Mouse (Mus musculus): Measurements from ENCODE around the gene Rsl1. TPM values are rescaled to one million over a fixed set of nuclear protein-coding genes. Genes with fewer than 3 reads are reported as not detected.

The Rsl1 gene
- polyA plus RNA-seq (2015; fragmentation: Nextera tagmentation; extraction: Ambion mirVana), result 3.9 and 4.2 TPM in 2 replicates

GRCm38 (mm10) chr13:67172991-67173722 lies at the start of gene Rsl1:
TSS of gene Rsl1 (plus strand) at chr13:67173182.

GRCm38 (mm10) chr13:67194340-67194894 lies 21.4 kb downstream of the Rsl1 start, which contains the start of gene Zfp455:
TSS of gene Zfp455 (plus strand) at chr13:67194506.

Other genes with a start within 250 kb of the Rsl1 start
- 3.8 and 4.7 TPM in 2 replicates for gene Zfp712, start 112.0 kb upstream of the Rsl1 start, polyA plus RNA-seq (2015; fragmentation: Nextera tagmentation; extraction: Ambion mirVana)
- gene Zfp708, start 75.2 kb upstream of the Rsl1 start, polyA plus RNA-seq (2015; fragmentation: Nextera tagmentation; extraction: Ambion mirVana), result 5.9 and 6.8 TPM in 2 replicates
- gene Gm28557, start 64.6 kb upstream of the Rsl1 start, polyA plus RNA-seq (2015; fragmentation: Nextera tagmentation; extraction: Ambion mirVana), result 0.75 and 2.1 TPM in 2 replicates
- 0.11 TPM in 1 of 2 replicates, not detected in the other for gene Rslcan18, start 56.9 kb upstream of the Rsl1 start, polyA plus RNA-seq (2015; fragmentation: Nextera tagmentation; extraction: Ambion mirVana)
- 3.1 and 3.5 TPM in 2 replicates for gene Zfp759, start 51.5 kb upstream of the Rsl1 start, polyA plus RNA-seq (2015; fragmentation: Nextera tagmentation; extraction: Ambion mirVana)
- 1.6 and 2.1 TPM in 2 replicates for gene Zfp455, start 21.3 kb downstream of the Rsl1 start, polyA plus RNA-seq (2015; fragmentation: Nextera tagmentation; extraction: Ambion mirVana)
- 4.7 and 5.2 TPM in 2 replicates for gene Zfp458, start 105.3 kb downstream of the Rsl1 start, polyA plus RNA-seq (2015; fragmentation: Nextera tagmentation; extraction: Ambion mirVana)
- gene Zfp457, start 133.3 kb downstream of the Rsl1 start, polyA plus RNA-seq (2015; fragmentation: Nextera tagmentation; extraction: Ambion mirVana), result 0.39 and 1.1 TPM in 2 replicates
- gene Zfp595, start 159.4 kb downstream of the Rsl1 start, polyA plus RNA-seq (2015; fragmentation: Nextera tagmentation; extraction: Ambion mirVana), result 1.0 TPM in 2 replicates
- not detected in 2 replicates for gene Gm28044, start 187.4 kb downstream of the Rsl1 start, polyA plus RNA-seq (2015; fragmentation: Nextera tagmentation; extraction: Ambion mirVana)
- 0.37 and 0.43 TPM in 2 replicates for gene Zfp953, start 187.4 kb downstream of the Rsl1 start, polyA plus RNA-seq (2015; fragmentation: Nextera tagmentation; extraction: Ambion mirVana)
- gene Gm28041, start 202.6 kb downstream of the Rsl1 start, polyA plus RNA-seq (2015; fragmentation: Nextera tagmentation; extraction: Ambion mirVana), result not detected in 2 replicates
- gene Zfp456, start 202.6 kb downstream of the Rsl1 start, polyA plus RNA-seq (2015; fragmentation: Nextera tagmentation; extraction: Ambion mirVana), result 0.41 and 0.58 TPM in 2 replicates
- 2.1 and 3.8 TPM in 2 replicates for gene Zfp429, start 226.6 kb downstream of the Rsl1 start, polyA plus RNA-seq (2015; fragmentation: Nextera tagmentation; extraction: Ambion mirVana)
- 0.99 and 1.4 TPM in 2 replicates for gene Zfp459, start 248.2 kb downstream of the Rsl1 start, polyA plus RNA-seq (2015; fragmentation: Nextera tagmentation; extraction: Ambion mirVana)